Mouse (Mus musculus) myocyte (in vitro differentiated cells): ENCODE data around the gene Car8. TPM values are rescaled to one million over a fixed set of nuclear protein-coding genes. Genes with fewer than 3 reads are reported as not detected.

ENCODE experiments used
- H3K27me3 ChIP-seq: one replicate; pipeline ENCODE4 v1.6.1; 2011; ENCODE audit not compliant: control insufficient read depth, insufficient read depth, insufficient read length
- H3K36me3 ChIP-seq: one replicate; pipeline ENCODE4 v1.6.1; 2011; ENCODE audit not compliant: control insufficient read depth, insufficient read depth
- H3K4me2 ChIP-seq: one replicate; pipeline ENCODE4 v1.6.1; 2011; ENCODE audit warnings: low read depth, control low read depth
- H3K4me3 ChIP-seq: one replicate; pipeline ENCODE4 v1.5.1; 2011; ENCODE audit warnings: mild to moderate bottlenecking, control low read depth, moderate library complexity
- H3K79me2 ChIP-seq: one replicate; pipeline ENCODE4 v1.6.1; 2011; ENCODE audit not compliant: control insufficient read depth, insufficient read depth
- H3ac ChIP-seq: one replicate; pipeline ENCODE4 v1.6.1; 2011; ENCODE audit not compliant: control insufficient read depth, insufficient read length
- CEBPB ChIP-seq: IDR thresholded peaks from 2 replicates; pipeline ENCODE4 v1.6.1; 2011; ENCODE audit warnings: mild to moderate bottlenecking, moderate library complexity; ENCODE audit not compliant: poor library complexity, insufficient read depth, severe bottlenecking
- E2F4 ChIP-seq: IDR thresholded peaks from one replicate; pipeline ENCODE4 v1.6.1; 2011; ENCODE audit warnings: mild to moderate bottlenecking, control low read depth, moderate library complexity; ENCODE audit not compliant: insufficient read depth
- MAX ChIP-seq: IDR thresholded peaks from one replicate; pipeline ENCODE4 v1.6.1; 2011; ENCODE audit warnings: low read depth, mild to moderate bottlenecking, control low read depth
- MYOD1 ChIP-seq, 3 experiments: IDR thresholded peaks; one replicate each; pipeline ENCODE4 v1.6.1; 2011; ENCODE audit warnings: control low read depth in 2 of 3, low read depth in 2 of 3, mild to moderate bottlenecking in 2 of 3, moderate library complexity in 1 of 3; ENCODE audit not compliant: insufficient read length in 2 of 3, control insufficient read depth in 1 of 3
- MYOG ChIP-seq, 3 experiments: IDR thresholded peaks; one replicate each; pipeline ENCODE4 v1.6.1; 2011; ENCODE audit warnings: control low read depth in 2 of 3, low read depth in 2 of 3, mild to moderate bottlenecking in 2 of 3; ENCODE audit not compliant: insufficient read length in 2 of 3, control insufficient read depth in 1 of 3, insufficient read depth in 1 of 3
- POLR2A ChIP-seq: IDR thresholded peaks from one replicate; pipeline ENCODE4 v1.6.1; 2011; ENCODE audit warnings: low read depth, mild to moderate bottlenecking, control low read depth, moderate library complexity; ENCODE audit not compliant: insufficient read length
- POLR2AphosphoS2 ChIP-seq: IDR thresholded peaks from one replicate; pipeline ENCODE4 v1.6.1; 2011; ENCODE audit warnings: low read depth, control low read depth; ENCODE audit not compliant: insufficient read length
- REST ChIP-seq: IDR thresholded peaks from one replicate; pipeline ENCODE4 v1.6.1; 2011; ENCODE audit warnings: mild to moderate bottlenecking, control low read depth, moderate library complexity; ENCODE audit not compliant: insufficient read depth, insufficient read length
- SRF ChIP-seq: IDR thresholded peaks from one replicate; pipeline ENCODE4 v1.6.1; 2011; ENCODE audit warnings: low read depth; ENCODE audit not compliant: control insufficient read depth, insufficient read length
- TCF12 ChIP-seq: IDR thresholded peaks from one replicate; pipeline ENCODE4 v1.6.1; 2011; ENCODE audit warnings: mild to moderate bottlenecking, control low read depth; ENCODE audit not compliant: poor library complexity, insufficient read depth, severe bottlenecking
- TCF3 ChIP-seq: IDR thresholded peaks from one replicate; pipeline ENCODE4 v1.6.1; 2011; ENCODE audit warnings: low read depth, control low read depth; ENCODE audit not compliant: insufficient read length
- USF1 ChIP-seq: IDR thresholded peaks from one replicate; pipeline ENCODE4 v1.6.1; 2011; ENCODE audit warnings: low read depth, mild to moderate bottlenecking, control low read depth, moderate library complexity
- polyA plus RNA-seq: library from polyadenylated mRNA; unstranded; fragments of >200 nt; fragmentation: generic; extraction: Trizol; gene quantifications from one replicate; pipeline ENCODE4 v1.2.1, GENCODE M21; 2012; ENCODE audit warnings: missing spikeins

Gene Car8
- polyA plus RNA-seq, 1 experiment = 0.37 TPM

- Histone ChIP-seq H3ac (no peak overlapping the region), H3K4me3 (no peak overlapping the region), H3K27me3 (no peaks in the 10 kb centered on the region), H3K36me3 (no peaks in the 10 kb centered on the region), H3K79me2 (no peaks in the 10 kb centered on the region), H3K4me2 (no peak overlapping the region)
- no peak for TF ChIP-seq REST
- TF ChIP-seq SRF = no peak
- TF ChIP-seq MYOG (IDR thresholded peaks at IDR 0.05; ENCODE audit: control insufficient read depth in 1 of 3, insufficient read depth in 1 of 3, insufficient read length in 2 of 3, low read depth in 2 of 3) = no peak
- no peak for TF ChIP-seq MAX
- no peak for TF ChIP-seq USF1
- no peak for TF ChIP-seq E2F4
- TF ChIP-seq POLR2A = no peak
- TF ChIP-seq MYOD1 (IDR thresholded peaks at IDR 0.05; ENCODE audit: control insufficient read depth in 1 of 3, insufficient read length in 2 of 3, low read depth in 2 of 3) = no peak
These were observed 6.7 kb upstream of the Car8 start for GRCm38 (mm10) chr4:8245495-8246063.

DNA sequence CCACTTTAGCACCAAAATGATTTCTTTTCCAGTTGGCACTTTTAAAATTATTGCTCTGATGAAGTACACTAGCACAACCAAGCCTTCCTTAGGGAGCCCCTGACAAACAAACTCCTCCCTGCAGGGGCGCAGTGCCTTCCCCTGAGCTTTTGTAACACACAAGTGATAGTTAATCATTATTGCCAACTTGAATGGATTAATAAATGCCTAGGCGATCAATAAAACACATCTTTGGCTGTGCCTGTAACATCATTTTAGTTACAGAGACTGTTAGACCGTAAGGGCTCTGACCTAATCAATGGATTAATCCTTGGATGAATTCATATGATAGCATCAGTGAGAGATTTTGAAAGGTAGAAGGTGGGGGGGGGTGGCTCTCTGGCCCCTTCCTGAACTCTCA is 6.2 kb upstream of the Car8 start:
- H3K4me2 ChIP-seq = no peak overlapping the region
- H3K36me3 ChIP-seq = no peaks in the 10 kb centered on the region
- no peaks in the 10 kb centered on the region for H3K27me3 ChIP-seq
- H3K79me2 ChIP-seq = no peaks in the 10 kb centered on the region
- H3ac ChIP-seq = no peak overlapping the region
- TF ChIP-seq TCF3 (no peak), REST (no peak), POLR2A (no peak), MYOD1 (IDR thresholded peaks at IDR 0.05; ENCODE audit: control insufficient read depth in 1 of 3, insufficient read length in 2 of 3, low read depth in 2 of 3) (no peak), USF1 (no peak), TCF12 (no peak), SRF (no peak), MYOG (IDR thresholded peaks at IDR 0.05; ENCODE audit: control insufficient read depth in 1 of 3, insufficient read depth in 1 of 3, insufficient read length in 2 of 3, low read depth in 2 of 3) (no peak), MAX (no peak)
- H3K4me3 ChIP-seq = no peak overlapping the region

- Histone ChIP-seq H3K4me2 (no peak overlapping the region), H3ac (no peak overlapping the region), H3K27me3 (no peaks in the 10 kb centered on the region), H3K36me3 (no peaks in the 10 kb centered on the region), H3K4me3 (peak overlapping the region; percentile 25), H3K79me2 (no peaks in the 10 kb centered on the region)
- TF ChIP-seq TCF3 = no peak
- TF ChIP-seq POLR2AphosphoS2 = no peak
- no peak for TF ChIP-seq MAX
- no peak for TF ChIP-seq CEBPB
- no peak for TF ChIP-seq TCF12
These were observed 858 bp upstream of the Car8 start for GRCm38 (mm10) chr4:8239699-8240098.

DNA sequence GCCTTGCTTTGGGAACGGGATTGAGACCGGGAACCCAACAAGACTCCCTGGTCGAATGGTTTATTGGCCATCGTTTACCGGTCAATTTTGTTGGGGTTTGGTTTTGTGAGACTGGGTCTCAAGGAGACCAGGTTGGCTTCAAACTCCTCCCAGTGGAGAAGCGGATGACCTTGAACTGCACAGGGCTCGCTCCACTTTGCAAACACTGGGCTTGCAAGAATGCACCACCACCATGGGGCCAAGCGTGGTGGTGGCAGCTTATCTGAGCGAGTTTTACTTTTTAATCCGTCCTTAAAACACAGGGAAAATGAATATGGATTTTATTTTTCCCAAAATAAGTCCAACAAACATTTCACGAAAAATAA is 447 bp upstream of the Car8 start:
- TF ChIP-seq SRF (no peak), MYOG (IDR thresholded peaks at IDR 0.05; ENCODE audit: control insufficient read depth in 1 of 3, insufficient read depth in 1 of 3, insufficient read length in 2 of 3, low read depth in 2 of 3) (no peak)

GRCm38 (mm10) chr4:8232393-8233111 is 6.3 kb downstream of the Car8 start:
- Histone ChIP-seq H3K4me2 (no peak overlapping the region), H3K36me3 (no peaks in the 10 kb centered on the region)

More for the DNA sequence above, 447 bp upstream of the Car8 start:
- Histone ChIP-seq H3K27me3 (no peaks in the 10 kb centered on the region), H3ac (no peak overlapping the region), H3K4me2 (peak overlapping the region; percentile 44), H3K4me3 (peak overlapping the region; percentile 25), H3K36me3 (no peaks in the 10 kb centered on the region), H3K79me2 (no peaks in the 10 kb centered on the region)

More at GRCm38 (mm10) chr4:8232393-8233111, 6.3 kb downstream of the Car8 start:
- H3K79me2 ChIP-seq = no peaks in the 10 kb centered on the region
- no peak for TF ChIP-seq SRF
- no peak for TF ChIP-seq MAX
- TF ChIP-seq E2F4 = no peak
- TF ChIP-seq MYOD1 (IDR thresholded peaks at IDR 0.05; ENCODE audit: control insufficient read depth in 1 of 3, insufficient read length in 2 of 3, low read depth in 2 of 3) = no peak
- H3K4me3 ChIP-seq = no peak overlapping the region
- H3K27me3 ChIP-seq = no peaks in the 10 kb centered on the region
- H3ac ChIP-seq = no peak overlapping the region
